Mouse (Mus musculus): ENCODE measurements at regions not wholly inside any gene's neighbourhood (a gene's known extent, or its start where the extent isn't known, plus 50 kb on each side); places are given as distances from the start of the nearest gene placed in this dataset.

DNA sequence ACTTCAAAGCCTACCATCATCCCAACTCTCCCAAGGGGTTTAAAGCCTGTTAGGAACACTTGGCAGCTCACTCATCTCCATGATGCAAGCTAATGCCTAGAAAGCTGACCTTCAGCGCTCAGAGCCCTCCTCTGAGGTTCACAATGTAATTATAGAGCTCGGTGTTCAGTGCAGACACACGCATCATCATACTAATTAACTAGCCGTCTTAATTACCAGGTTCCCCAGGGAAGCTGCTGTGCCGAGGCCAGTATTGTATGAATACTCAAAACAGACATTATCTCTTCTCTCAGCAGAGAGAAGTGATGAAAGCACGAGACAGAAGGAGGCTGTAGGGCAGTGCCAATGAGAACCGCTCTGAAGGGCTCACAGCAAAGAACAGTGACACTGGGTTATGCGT, 295.5 kb upstream of the Mctp2 start:
- TF ChIP-seq POLR2A (IDR thresholded peaks at IDR 0.05; ENCODE audit: insufficient read length, low read depth) (no peak), POLR2AphosphoS2 (IDR thresholded peaks at IDR 0.05; ENCODE audit: insufficient read length, low read depth) (no peak), REST (IDR thresholded peaks at IDR 0.05; ENCODE audit: insufficient read depth, insufficient read length) (no peak), MYOG (IDR thresholded peaks at IDR 0.05; ENCODE audit: control insufficient read depth in 1 of 3, insufficient read depth in 1 of 3, insufficient read length in 2 of 3, low read depth in 2 of 3) (no peak), MYOD1 (IDR thresholded peaks at IDR 0.05; ENCODE audit: control insufficient read depth in 1 of 3, insufficient read length in 2 of 3, low read depth in 2 of 3) (no peak), E2F4 (IDR thresholded peaks at IDR 0.05; ENCODE audit: insufficient read depth) (no peak), USF1 (IDR thresholded peaks at IDR 0.05; ENCODE audit: low read depth) (no peak), CEBPB (IDR thresholded peaks at IDR 0.05; ENCODE audit: insufficient read depth, poor library complexity, severe bottlenecking) (no peak), TCF12 (IDR thresholded peaks at IDR 0.05; ENCODE audit: insufficient read depth, poor library complexity, severe bottlenecking) (no peak), SRF (IDR thresholded peaks at IDR 0.05; ENCODE audit: control insufficient read depth, insufficient read length, low read depth) (no peak)
